Mouse (Mus musculus): ENCODE measurements at regions not wholly inside any gene's neighbourhood (a gene's known extent, or its start where the extent isn't known, plus 50 kb on each side); places are given as distances from the start of the nearest gene placed in this dataset.

GRCm38 (mm10) chr8:78877423-78877822, 56.5 kb upstream of the Lsm6 start:
- intact Hi-C loops (cut with DNase I), result no loop called here
- DNase-seq (ENCODE audit: low spot score in 2 of 2), result no peak

GRCm38 (mm10) chr8:78889708-78890107, 68.8 kb upstream of the Lsm6 start:
- intact Hi-C loops (cut with DNase I), result loop anchor here (10.0 kb wide), 1 partner anchor 645 kb away; no protein-coding TSS in a partner anchor
- no peak for DNase-seq (ENCODE audit: low spot score in 2 of 2)

- DNase-seq (ENCODE audit: low spot score in 2 of 2), result no peak
- intact Hi-C loops (cut with DNase I), result loop anchor here (10.0 kb wide), 1 partner anchor 646 kb away; no protein-coding TSS in a partner anchor
Measured at GRCm38 (mm10) chr8:78890571-78890970, 69.6 kb upstream of the Lsm6 start.

GRCm38 (mm10) chr8:78899887-78900286, 78.9 kb upstream of the Lsm6 start:
- intact Hi-C loops (cut with DNase I), result loop anchor here (10.0 kb wide), 1 partner anchor 655 kb away; no protein-coding TSS in a partner anchor
- peak; percentile 62 to 80 for DNase-seq (ENCODE audit: low spot score in 2 of 2)

GRCm38 (mm10) chr8:78903034-78903433, 82.1 kb upstream of the Lsm6 start:
- intact Hi-C loops (cut with DNase I), result no loop called here
- no peak for DNase-seq (ENCODE audit: low spot score in 2 of 2)

- DNase-seq (ENCODE audit: low spot score in 2 of 2), result no peak
- intact Hi-C loops (cut with DNase I), result no loop called here
Measured at GRCm38 (mm10) chr8:78907918-78908317, 87.0 kb upstream of the Lsm6 start.

- DNase-seq (ENCODE audit: low spot score in 2 of 2), result no peak
- intact Hi-C loops (cut with DNase I), result no loop called here
Measured at GRCm38 (mm10) chr8:78911288-78911873, 90.4 kb upstream of the Lsm6 start.

- intact Hi-C loops (cut with DNase I), result no loop called here
- no peak for DNase-seq (ENCODE audit: low spot score in 2 of 2)
Measured at GRCm38 (mm10) chr8:78912470-78912869, 91.5 kb upstream of the Lsm6 start.

- no peak for DNase-seq (ENCODE audit: low spot score in 2 of 2)
- intact Hi-C loops (cut with DNase I), result no loop called here
Measured at GRCm38 (mm10) chr8:78913823-78914222, 92.9 kb upstream of the Lsm6 start.

- intact Hi-C loops (cut with DNase I), result no loop called here
- DNase-seq (ENCODE audit: low spot score in 2 of 2), result no peak
Measured at GRCm38 (mm10) chr8:78930610-78931397, 97.4 kb upstream of the Zfp827 start.

GRCm38 (mm10) chr8:78932069-78932468, 96.2 kb upstream of the Zfp827 start:
- intact Hi-C loops (cut with DNase I), result no loop called here
- no peak for DNase-seq (ENCODE audit: low spot score in 2 of 2)

- no peak for DNase-seq (ENCODE audit: low spot score in 2 of 2)
- intact Hi-C loops (cut with DNase I), result no loop called here
Measured at GRCm38 (mm10) chr8:78940049-78940448, 88.2 kb upstream of the Zfp827 start.

- intact Hi-C loops (cut with DNase I), result no loop called here
- DNase-seq (ENCODE audit: low spot score in 2 of 2), result peak in 1 of 2 experiments; percentile 47
Measured at GRCm38 (mm10) chr8:78941558-78941957, 86.7 kb upstream of the Zfp827 start.

GRCm38 (mm10) chr8:78944367-78944766, 83.9 kb upstream of the Zfp827 start:
- intact Hi-C loops (cut with DNase I), result no loop called here
- peak in 1 of 2 experiments; percentile 13 for DNase-seq (ENCODE audit: low spot score in 2 of 2)

GRCm38 (mm10) chr8:78945607-78946006, 82.6 kb upstream of the Zfp827 start:
- DNase-seq (ENCODE audit: low spot score in 2 of 2), result no peak
- intact Hi-C loops (cut with DNase I), result no loop called here

GRCm38 (mm10) chr8:78946085-78946484, 82.2 kb upstream of the Zfp827 start:
- intact Hi-C loops (cut with DNase I), result no loop called here
- DNase-seq (ENCODE audit: low spot score in 2 of 2), result no peak

- DNase-seq (ENCODE audit: low spot score in 2 of 2), result no peak
- intact Hi-C loops (cut with DNase I), result no loop called here
Measured at GRCm38 (mm10) chr8:78975034-78975433, 53.2 kb upstream of the Zfp827 start.
